Mouse (Mus musculus): Measurements from ENCODE around the gene Akap1. TPM values are rescaled to one million over a fixed set of nuclear protein-coding genes. Genes with fewer than 3 reads are reported as not detected.
"Not testable (repeated sequence)": the region's sequence is repeated elsewhere in the genome, so short reads cannot be mapped to it uniquely, and the experiment has no call there.

The Akap1 gene
- polyA plus RNA-seq, 1 experiment from 2014 or later, result 14.0 TPM

DNA sequence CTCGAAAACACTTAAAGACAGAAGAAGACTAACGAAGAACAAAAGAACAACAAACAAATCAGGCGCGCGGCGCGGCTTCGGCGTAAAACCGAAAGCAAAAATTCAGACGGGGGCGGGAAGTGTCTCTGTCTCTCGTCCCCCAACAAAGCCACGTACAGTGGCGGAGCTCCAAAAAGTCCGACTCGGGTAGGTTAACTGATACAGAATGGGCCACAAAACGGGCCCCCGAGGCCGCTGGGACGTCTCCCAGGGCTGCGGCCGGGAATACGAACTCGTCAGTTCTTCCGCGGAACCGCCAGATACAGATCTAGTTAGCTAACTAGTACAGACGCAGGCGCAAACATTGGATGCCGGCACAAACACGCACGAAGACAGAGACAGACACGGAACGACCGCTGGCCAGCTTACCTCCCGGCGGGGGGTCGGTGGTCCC is 31.4 kb upstream of the Akap1 start:
- not testable (repeated sequence) for ATAC-seq
- 30% methylated on average over 27 of the region's 39 CpGs for WGBS (ENCODE audit: insufficient replicate concordance)
- peaks cover 21% of the 10 kb centered on the region; the same call in 1 of the 2 replicates for H3K27me3 ChIP-seq (replicated peaks)

DNA sequence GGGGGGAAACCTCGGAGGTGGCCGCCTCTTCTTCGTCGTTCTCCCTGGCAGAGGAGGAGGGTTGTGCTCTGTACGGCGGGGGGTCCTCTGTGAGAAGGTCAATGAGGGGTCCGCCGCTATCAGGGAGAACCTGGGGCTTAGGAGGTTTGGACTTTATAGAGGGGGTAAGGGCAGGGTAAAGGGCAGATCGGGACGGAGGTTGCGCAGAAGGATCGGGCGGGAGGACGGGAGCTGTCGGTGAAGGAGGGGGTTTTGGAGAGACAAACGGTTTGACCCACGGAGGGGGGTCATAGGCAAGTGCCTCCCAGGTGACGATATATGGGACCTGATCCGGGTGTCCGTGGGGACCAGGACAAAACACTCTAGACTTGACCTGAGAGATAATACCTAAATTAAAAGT is 30.8 kb upstream of the Akap1 start:
- not testable (repeated sequence) for H3K4me3 ChIP-seq; H3K9ac ChIP-seq; H3K4me1 ChIP-seq; H3K36me3 ChIP-seq; H3K27ac ChIP-seq; ATAC-seq; H3K9me3 ChIP-seq (replicated peaks)
- 34% methylated on average over 13 of the region's 20 CpGs for WGBS (ENCODE audit: insufficient replicate concordance)
- Histone ChIP-seq H3K4me2 (peak overlapping the region; percentile 52; the same call in 1 of the 2 replicates), H3K27me3 (replicated peaks) (peaks cover 19% of the 10 kb centered on the region; the same call in 1 of the 2 replicates)

More for the DNA sequence above, 31.4 kb upstream of the Akap1 start:
- Histone ChIP-seq H3K4me2 (peak overlapping the region; percentile 52), H3K4me3 (peak overlapping the region; percentile 53)
- H3K9me3 ChIP-seq (replicated peaks); H3K27ac ChIP-seq; H3K36me3 ChIP-seq; H3K9ac ChIP-seq; H3K4me1 ChIP-seq: not testable (repeated sequence)

DNA sequence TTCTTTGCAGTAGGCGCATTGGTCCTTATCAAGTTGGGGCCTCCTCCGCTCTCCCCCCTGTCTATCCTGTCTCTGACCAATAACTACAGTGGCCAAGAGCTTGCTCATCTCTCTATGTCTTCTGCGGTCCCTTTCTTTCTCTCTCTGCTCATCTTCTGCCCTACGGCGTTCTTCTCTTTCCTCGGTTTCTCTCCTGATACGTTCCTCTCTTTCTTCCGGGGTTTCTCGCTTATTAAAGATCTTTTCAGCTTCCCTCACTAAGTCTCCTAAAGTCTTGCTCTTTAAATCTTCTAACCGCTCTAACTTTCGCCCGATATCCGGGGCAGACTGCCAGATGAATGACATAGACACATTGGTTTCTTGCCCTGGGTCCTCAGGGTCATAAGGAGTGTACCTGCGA is 29.9 kb upstream of the Akap1 start:
- not testable (repeated sequence) for H3K4me1 ChIP-seq; H3K9me3 ChIP-seq (replicated peaks); H3K4me3 ChIP-seq; H3K27ac ChIP-seq; ATAC-seq; H3K36me3 ChIP-seq; H3K9ac ChIP-seq; H3K4me2 ChIP-seq
- H3K27me3 ChIP-seq (replicated peaks), result peaks cover 19% of the 10 kb centered on the region; the same call in 1 of the 2 replicates
- WGBS (ENCODE audit: insufficient replicate concordance), result 77% methylated on average over 11 of the region's 14 CpGs

DNA sequence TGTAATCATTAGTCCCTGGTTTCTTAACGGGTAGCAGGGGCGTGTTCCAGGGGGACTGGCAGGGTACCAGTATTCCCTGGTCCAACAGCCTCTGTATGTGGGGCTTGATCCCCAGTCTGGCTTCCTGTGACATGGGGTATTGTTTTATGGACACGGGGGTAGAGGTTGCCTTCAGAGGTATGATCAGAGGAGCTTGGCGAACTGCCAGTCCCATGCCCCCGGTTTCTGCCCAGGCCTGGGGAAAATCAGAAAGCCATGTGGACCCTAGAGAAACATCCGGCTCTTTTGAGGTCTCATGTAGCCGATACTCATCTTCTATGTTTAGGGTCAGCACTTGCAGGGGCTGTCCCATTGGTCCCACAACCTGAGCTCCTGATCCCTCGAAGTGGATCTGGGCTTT is 29.1 kb upstream of the Akap1 start:
- H3K4me3 ChIP-seq; H3K9me3 ChIP-seq (replicated peaks); H3K4me1 ChIP-seq; H3K36me3 ChIP-seq; ATAC-seq; H3K4me2 ChIP-seq; H3K9ac ChIP-seq; H3K27ac ChIP-seq: not testable (repeated sequence)
- peaks cover 17% of the 10 kb centered on the region; the same call in 1 of the 2 replicates for H3K27me3 ChIP-seq (replicated peaks)
- 67% methylated on average over 4 of the region's 8 CpGs for WGBS (ENCODE audit: insufficient replicate concordance)

DNA sequence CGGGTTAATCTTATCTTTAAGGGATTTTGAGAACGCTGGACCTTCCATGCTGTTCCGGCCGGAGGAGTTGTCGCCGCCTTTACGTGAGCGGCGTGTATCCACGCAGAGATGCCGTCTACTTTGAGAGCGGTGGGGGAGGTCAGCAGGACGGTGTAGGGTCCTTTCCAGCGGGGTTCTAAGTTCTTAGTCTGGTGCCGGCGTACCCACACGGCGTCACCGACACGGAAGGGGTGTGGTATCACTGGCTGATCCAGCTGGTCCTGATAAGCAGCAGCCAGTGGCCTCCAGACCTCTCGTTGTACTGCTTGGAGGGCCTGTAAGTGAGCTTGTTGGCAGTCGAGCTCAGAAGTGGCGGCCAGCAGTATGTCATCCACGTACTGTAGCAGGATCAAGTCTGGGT is 28.4 kb upstream of the Akap1 start:
- ATAC-seq, result not testable (repeated sequence)
- 86% methylated on average over 23 of the region's 24 CpGs for WGBS (ENCODE audit: insufficient replicate concordance)

DNA sequence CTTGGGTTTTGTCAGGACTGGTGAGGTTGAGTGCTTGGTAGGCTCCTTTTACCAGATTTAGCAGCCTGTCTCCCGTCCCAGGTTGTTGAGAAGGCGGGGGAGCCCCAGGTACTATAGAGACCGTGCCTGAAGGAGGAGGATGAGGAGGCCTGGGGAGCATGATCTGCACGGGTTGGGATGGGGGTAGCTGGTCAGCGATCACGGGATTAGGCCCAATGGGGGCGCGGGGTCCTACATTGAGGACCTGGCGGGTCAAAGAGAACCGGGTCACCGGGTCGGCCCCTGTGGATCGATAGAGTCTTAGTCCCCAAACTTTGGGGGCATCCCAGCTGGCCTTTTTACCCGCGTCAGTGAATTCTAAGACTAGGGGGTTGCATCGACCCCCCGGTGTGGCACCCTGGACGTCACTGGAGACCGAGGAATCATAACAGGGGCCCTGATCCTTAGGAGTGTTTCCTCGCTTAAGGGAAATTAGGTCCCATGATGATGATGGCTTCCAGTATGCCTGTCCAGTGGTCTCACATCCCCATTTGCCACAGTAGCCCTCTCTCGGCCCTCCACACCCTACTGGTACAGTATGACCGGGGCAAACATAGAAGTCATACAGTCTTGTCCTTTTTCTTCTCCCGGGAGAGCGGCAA is 27.7 kb upstream of the Akap1 start:
- not testable (repeated sequence) for H3K9me3 ChIP-seq (replicated peaks); H3K4me2 ChIP-seq; H3K4me1 ChIP-seq; H3K36me3 ChIP-seq; H3K27me3 ChIP-seq (replicated peaks); H3K4me3 ChIP-seq; ATAC-seq; H3K9ac ChIP-seq; H3K27ac ChIP-seq
- WGBS (ENCODE audit: insufficient replicate concordance), result 88% methylated on average over 20 of the region's 24 CpGs

More for the DNA sequence above, 28.4 kb upstream of the Akap1 start:
- not testable (repeated sequence) for H3K9ac ChIP-seq; H3K4me1 ChIP-seq; H3K27ac ChIP-seq; H3K36me3 ChIP-seq; H3K4me2 ChIP-seq; H3K4me3 ChIP-seq; H3K9me3 ChIP-seq (replicated peaks)
- H3K27me3 ChIP-seq (replicated peaks), result peaks cover 11% of the 10 kb centered on the region; the same call in 1 of the 2 replicates

DNA sequence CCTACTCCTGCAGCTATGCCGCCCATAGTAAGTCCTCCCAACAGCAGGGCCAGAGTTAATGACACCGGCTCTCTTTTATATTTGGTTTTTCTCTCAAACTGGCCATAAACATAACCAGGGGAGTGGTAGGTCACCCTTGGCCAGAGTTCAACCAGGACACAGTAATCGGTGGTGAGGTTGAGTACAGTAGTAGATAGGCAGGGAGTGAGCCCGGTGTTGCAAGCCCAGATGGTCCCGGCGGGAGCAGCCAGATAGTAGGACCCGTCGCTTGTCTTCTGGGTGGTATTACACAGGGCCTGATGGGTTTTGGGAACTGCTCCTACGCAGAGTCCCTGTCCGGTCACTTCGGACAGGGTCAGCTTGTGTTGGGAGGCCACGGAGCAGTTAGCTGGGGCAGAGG is 27.1 kb upstream of the Akap1 start:
- ATAC-seq, H3K4me2 ChIP-seq: not testable (repeated sequence)
- WGBS (ENCODE audit: insufficient replicate concordance), result 81% methylated on average over 8 of the region's 12 CpGs

DNA sequence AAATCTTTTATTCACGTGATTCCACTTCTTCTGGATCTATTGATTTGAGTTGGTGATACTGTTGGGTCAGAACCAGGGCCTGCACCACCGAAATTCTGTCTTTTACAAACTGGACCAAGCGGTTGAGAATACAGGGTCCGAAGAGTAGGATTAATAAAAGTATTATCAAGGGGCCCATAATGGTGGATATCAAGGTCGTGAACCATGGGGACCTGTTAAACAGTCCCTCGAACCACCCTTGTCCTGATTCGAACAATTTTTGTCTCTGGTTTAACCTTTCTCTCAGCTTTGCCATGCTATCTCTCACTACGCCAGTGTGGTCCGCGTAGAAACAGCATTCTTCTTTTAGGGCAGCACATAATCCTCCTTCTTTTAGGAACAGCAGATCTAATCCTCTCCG is 26.5 kb upstream of the Akap1 start:
- H3K27me3 ChIP-seq (replicated peaks); H3K9ac ChIP-seq; H3K36me3 ChIP-seq; H3K4me1 ChIP-seq; H3K4me3 ChIP-seq; H3K27ac ChIP-seq; H3K9me3 ChIP-seq (replicated peaks); H3K4me2 ChIP-seq; ATAC-seq: not testable (repeated sequence)
- WGBS (ENCODE audit: insufficient replicate concordance), result 81% methylated on average over 6 of the region's 11 CpGs

More for the DNA sequence above, 27.1 kb upstream of the Akap1 start:
- not testable (repeated sequence) for H3K36me3 ChIP-seq; H3K9ac ChIP-seq; H3K4me1 ChIP-seq; H3K4me3 ChIP-seq; H3K27ac ChIP-seq; H3K27me3 ChIP-seq (replicated peaks); H3K9me3 ChIP-seq (replicated peaks)

DNA sequence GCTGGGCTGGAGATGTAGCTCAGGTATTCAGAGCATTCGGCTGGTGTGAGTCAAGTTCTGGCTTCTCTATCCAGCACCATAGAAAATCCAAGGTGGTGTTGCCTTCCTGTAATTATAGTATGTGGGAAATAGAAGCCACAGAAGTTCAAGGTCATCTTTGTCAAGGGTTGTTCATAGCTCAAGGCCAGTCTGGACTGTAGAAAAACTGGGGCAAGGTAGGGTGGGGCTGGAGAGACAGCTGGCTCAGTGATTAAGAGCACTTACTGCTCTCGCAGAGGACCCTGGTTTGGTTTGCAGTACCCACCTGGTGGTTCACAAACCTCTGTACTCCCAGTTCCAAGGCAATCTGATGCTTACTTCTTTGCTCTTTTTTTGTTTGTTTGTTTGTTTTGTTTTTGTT is 24.6 kb upstream of the Akap1 start:
- no peaks in the 10 kb centered on the region for H3K4me1 ChIP-seq
- 67% methylated on average over 2 of the region's 2 CpGs for WGBS (ENCODE audit: insufficient replicate concordance)
- H3K27me3 ChIP-seq (replicated peaks), result no peaks in the 10 kb centered on the region
- no peak overlapping the region for H3K27ac ChIP-seq
- H3K4me2 ChIP-seq, result no peak overlapping the region
- no peak overlapping the region for H3K4me3 ChIP-seq
- H3K9ac ChIP-seq, result no peak overlapping the region
- no peak for ATAC-seq
- H3K9me3 ChIP-seq (replicated peaks), result no peaks in the 10 kb centered on the region
- no peaks in the 10 kb centered on the region for H3K36me3 ChIP-seq

DNA sequence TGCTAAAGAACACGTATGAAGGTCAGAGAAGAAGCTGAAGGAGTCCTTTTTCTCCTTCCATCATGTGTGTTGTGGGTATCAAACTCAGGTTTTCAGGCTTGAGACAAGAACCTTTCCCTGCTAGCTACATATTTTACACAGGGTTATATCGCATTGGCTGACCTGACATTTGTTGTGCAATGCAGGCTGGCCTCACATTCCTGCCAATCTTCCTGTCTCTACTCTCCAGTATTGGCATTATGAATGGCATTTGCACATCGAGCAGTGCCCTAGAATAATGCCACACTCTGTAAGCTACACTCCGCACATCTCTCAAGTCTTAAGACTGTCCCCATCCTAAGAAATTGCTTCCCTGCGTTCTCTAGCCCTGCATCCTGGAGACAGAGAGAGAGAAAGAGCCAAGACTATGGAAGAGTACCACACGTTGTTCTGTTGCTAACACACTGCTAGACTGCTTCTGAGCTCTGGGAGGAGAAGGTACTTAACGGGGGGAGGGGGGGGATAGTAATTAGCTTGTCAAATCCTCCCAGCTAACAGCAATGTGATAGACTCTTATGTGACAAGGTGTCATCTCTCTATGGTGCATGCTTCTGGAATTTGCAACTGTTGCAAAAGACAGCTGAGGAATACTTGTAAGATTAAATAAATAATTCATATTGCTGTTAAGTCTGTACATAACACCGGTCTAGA is 20.1 kb upstream of the Akap1 start:
- Histone ChIP-seq H3K4me3 (no peak overlapping the region), H3K9me3 (replicated peaks) (no peaks in the 10 kb centered on the region), H3K36me3 (no peaks in the 10 kb centered on the region), H3K4me2 (no peak overlapping the region), H3K27me3 (replicated peaks) (no peaks in the 10 kb centered on the region), H3K27ac (no peak overlapping the region), H3K9ac (no peak overlapping the region), H3K4me1 (no peaks in the 10 kb centered on the region)
- no peak for ATAC-seq
- 54% methylated on average over 8 of the region's 8 CpGs for whole genome bisulfite sequencing (ENCODE audit: insufficient replicate concordance)

DNA sequence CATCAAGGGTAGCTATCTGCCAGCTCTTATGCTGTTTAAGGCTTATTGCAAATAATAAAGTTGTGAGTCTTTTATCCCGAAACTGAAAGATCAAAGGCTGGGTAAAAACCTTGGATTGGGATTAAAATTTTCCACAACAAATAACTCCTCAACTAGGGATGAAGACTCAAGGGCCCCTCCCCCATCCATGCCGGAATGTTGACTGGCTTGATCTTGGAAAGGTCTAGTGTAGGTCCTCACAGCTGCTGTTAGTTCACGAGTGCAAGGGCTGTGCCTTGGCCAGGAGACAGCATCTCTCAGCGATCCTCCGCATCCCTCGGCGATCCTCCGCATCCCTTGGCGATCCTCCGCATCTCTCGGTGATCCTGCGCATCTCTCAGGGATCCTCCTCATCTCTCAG is 13.6 kb upstream of the Akap1 start:
- Histone ChIP-seq H3K27ac (no peak overlapping the region), H3K27me3 (replicated peaks) (peaks cover 41% of the 10 kb centered on the region), H3K36me3 (no peaks in the 10 kb centered on the region), H3K4me2 (no peak overlapping the region), H3K4me3 (no peak overlapping the region), H3K9ac (no peak overlapping the region), H3K9me3 (replicated peaks) (no peaks in the 10 kb centered on the region), H3K4me1 (0 out of 2 replicates have a peak, but pooled peaks cover 3% of the 10 kb centered on the region)
- no peak for ATAC-seq
- 85% methylated on average over 12 of the region's 12 CpGs for WGBS (ENCODE audit: insufficient replicate concordance)

DNA sequence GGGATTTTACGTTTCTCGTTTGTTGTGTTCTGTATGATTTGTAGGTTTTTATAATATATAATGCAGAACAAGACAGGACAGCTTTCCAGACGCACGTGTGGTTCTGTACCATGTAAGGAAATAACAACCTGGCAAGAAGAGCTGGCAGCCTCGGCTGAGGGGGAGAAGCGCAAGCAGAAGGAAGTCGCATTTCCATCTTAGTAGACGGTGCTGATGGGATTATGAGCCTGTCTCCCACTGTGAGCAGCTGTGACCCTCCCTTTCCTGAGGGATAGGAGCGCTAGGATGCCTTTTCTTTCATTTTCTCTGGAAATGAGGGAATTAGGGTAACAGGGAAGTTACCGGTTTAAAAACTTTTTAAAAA is 9.3 kb upstream of the Akap1 start:
- no peaks in the 10 kb centered on the region for H3K36me3 ChIP-seq
- no peaks in the 10 kb centered on the region for H3K9me3 ChIP-seq (replicated peaks)
- no peak overlapping the region for H3K9ac ChIP-seq
- H3K27me3 ChIP-seq (replicated peaks), result peaks cover 80% of the 10 kb centered on the region
- 4% methylated on average over 10 of the region's 10 CpGs for WGBS (ENCODE audit: insufficient replicate concordance)
- peak overlapping the region; percentile 58 for H3K4me2 ChIP-seq
- ATAC-seq, result no peak
- no peak overlapping the region for H3K27ac ChIP-seq
- H3K4me3 ChIP-seq, result peak overlapping the region; percentile 24
- H3K4me1 ChIP-seq, result 0 out of 2 replicates have a peak, but pooled peaks cover 3% of the 10 kb centered on the region
